Comparison of ENCODE assay signal across 30 mouse cellular contexts in the genomic region with DNA sequence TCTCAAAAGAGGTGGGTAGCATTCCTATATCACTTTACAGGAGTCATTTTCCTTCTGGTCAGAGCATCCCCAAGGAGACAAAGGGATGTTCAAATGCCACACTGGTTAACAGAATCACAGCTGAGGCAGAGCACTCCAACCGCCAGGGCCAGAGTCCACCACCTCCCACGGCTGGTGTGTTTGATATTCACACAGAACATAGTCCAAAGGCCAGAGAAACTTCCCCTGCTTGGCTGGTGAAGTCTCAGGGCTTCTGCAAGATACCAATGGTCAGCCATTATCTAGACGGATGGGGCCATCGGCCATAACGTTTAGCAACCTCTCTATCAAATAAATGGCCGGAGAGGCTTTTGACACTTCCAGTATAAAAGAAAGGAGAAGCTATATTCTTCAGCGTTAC.
DNase-seq lines count a peak whose midpoint lies in the region; ATAC-seq and TF ChIP-seq lines count a peak whose summit lies in the region.
"Had no signal": no experiment of that assay in that cellular context is flagged by ENCODE, and none has a peak within 500 bp of the region (broad histone marks: within the 10 kb centered on the region; RNA-seq: fewer than 3 reads in every experiment).

No protein-coding gene starts in this region.

- DNase-seq in kidney, adult 2 months = peak; percentile 88
- DNase-seq in kidney, postnatal 10 days = peak; percentile 10
- DNase-seq in kidney, postnatal 36 days = peak; percentile 52 to 74
- DNase-seq in liver, postnatal 0 days = peak; percentile 14
- no peak for DNase-seq in ovary, postnatal 14 days (ENCODE audit: low spot score)
- DNase-seq in urinary bladder, postnatal 36 days (ENCODE audit: low spot score in 2 of 2) = no peak
- DNase-seq: adrenal gland, postnatal 25 days; B cell, adult 2 months; cerebellum, adult 11-12 months; cerebellum, adult 9-11 months; embryo, embryonic 11 days; gastrocnemius, postnatal 25 days; heart, adult 18-20 months; heart, postnatal 10 days; layer of hippocampus, adult 9-11 months; lung, embryonic 14.5 days; lung, postnatal 14 days; midbrain, embryonic 14.5 days; retina, postnatal 1 day; right cerebral cortex, postnatal 14 days; spleen, adult 18-20 months; thymus, postnatal 14 days had no signal

- H3K27me3 ChIP-seq in kidney, adult 2 months (replicated peaks; ENCODE audit: control insufficient read depth, insufficient read depth, low read length) = no peaks in the 10 kb centered on the region
- no peaks in the 10 kb centered on the region for H3K27me3 ChIP-seq in kidney, embryonic 16.5 days (ENCODE audit: insufficient read depth, low read length)
- H3K27me3 ChIP-seq in liver, postnatal 0 days (ENCODE audit: insufficient read depth, low read length) = no peaks in the 10 kb centered on the region
- H3K27me3 ChIP-seq: embryonic facial prominence, embryonic 12.5 days; forebrain, embryonic 15.5 days; heart, embryonic 13.5 days; intestine, embryonic 15.5 days; limb, embryonic 13.5 days had no signal

- no peak overlapping the region for H3K27ac ChIP-seq in kidney, adult 2 months (ENCODE audit: insufficient read depth, low read depth, low read length)
- no peak overlapping the region for H3K27ac ChIP-seq in kidney, embryonic 16.5 days (ENCODE audit: low read length)
- no peak overlapping the region for H3K27ac ChIP-seq in liver, postnatal 0 days (ENCODE audit: low read depth)
- H3K27ac ChIP-seq: embryonic facial prominence, embryonic 12.5 days; forebrain, embryonic 15.5 days; heart, embryonic 13.5 days; hindbrain, embryonic 10.5 days; hindbrain, postnatal 0 days; intestine, embryonic 15.5 days; limb, embryonic 13.5 days had no signal

- no peaks in the 10 kb centered on the region for H3K36me3 ChIP-seq in kidney, adult 2 months (ENCODE audit: control insufficient read depth, insufficient read depth, low read length)
- no peaks in the 10 kb centered on the region for H3K36me3 ChIP-seq in kidney, embryonic 16.5 days (ENCODE audit: insufficient read depth, low read length)
- no peaks in the 10 kb centered on the region for H3K36me3 ChIP-seq in liver, postnatal 0 days (replicated peaks; ENCODE audit: insufficient read depth, low read length)
- H3K36me3 ChIP-seq: embryonic facial prominence, embryonic 12.5 days; forebrain, embryonic 15.5 days; heart, embryonic 13.5 days; hindbrain, embryonic 10.5 days; intestine, embryonic 15.5 days; limb, embryonic 13.5 days had no signal

- H3K4me3 ChIP-seq in kidney, adult 2 months (ENCODE audit: insufficient read depth, low read depth, low read length) = no peak overlapping the region
- H3K4me3 ChIP-seq in kidney, embryonic 16.5 days (ENCODE audit: low read length) = no peak overlapping the region
- H3K4me3 ChIP-seq in liver, postnatal 0 days (ENCODE audit: low read depth, low read length) = no peak overlapping the region
- H3K4me3 ChIP-seq: embryonic facial prominence, embryonic 12.5 days; forebrain, embryonic 15.5 days; heart, embryonic 13.5 days; hindbrain, embryonic 10.5 days; intestine, embryonic 15.5 days; limb, embryonic 13.5 days had no signal

- TF ChIP-seq EP300 in liver, postnatal 0 days (IDR thresholded peaks at IDR 0.05; ENCODE audit: low read depth) = no peak

- TF ChIP-seq CTCF in kidney, adult 2 months (conservative IDR thresholded peaks at IDR 0.05; ENCODE audit: insufficient read depth, insufficient read length, low read depth, low read length) = no peak
- no peak for TF ChIP-seq CTCF in liver, postnatal 0 days (IDR thresholded peaks at IDR 0.05; ENCODE audit: low read depth)

- no peaks in the 10 kb centered on the region for H3K9me3 ChIP-seq in kidney, embryonic 16.5 days (ENCODE audit: low read length)
- no peaks in the 10 kb centered on the region for H3K9me3 ChIP-seq in liver, postnatal 0 days (ENCODE audit: low read length)
- H3K9me3 ChIP-seq: embryonic facial prominence, embryonic 12.5 days; forebrain, embryonic 15.5 days; heart, embryonic 13.5 days; hindbrain, embryonic 10.5 days; intestine, embryonic 15.5 days; limb, embryonic 13.5 days had no signal

- ATAC-seq in kidney, embryonic 16.5 days (ENCODE audit: low FRiP score, low TSS enrichment) = no peak
- ATAC-seq in liver, postnatal 0 days = no peak; the same call in 1 of the 2 replicates
- ATAC-seq: forebrain, embryonic 15.5 days; hindbrain, postnatal 0 days; intestine, embryonic 15.5 days had no signal

- no peak overlapping the region for H3K9ac ChIP-seq in kidney, embryonic 16.5 days (replicated peaks; ENCODE audit: low read length)
- H3K9ac ChIP-seq in liver, postnatal 0 days (replicated peaks) = no peak overlapping the region
- H3K9ac ChIP-seq: embryonic facial prominence, embryonic 12.5 days; forebrain, embryonic 15.5 days; heart, embryonic 13.5 days; intestine, embryonic 15.5 days; limb, embryonic 13.5 days; lung, embryonic 14.5 days had no signal

- no peak for TF ChIP-seq POLR2A in kidney, adult 2 months (IDR thresholded peaks at IDR 0.05; ENCODE audit: low read depth, low read length)

- no peak overlapping the region for H3K4me2 ChIP-seq in kidney, embryonic 16.5 days (replicated peaks; ENCODE audit: low read depth, low read length)
- H3K4me2 ChIP-seq in liver, postnatal 0 days (ENCODE audit: low read depth, low read length) = no peak overlapping the region
- H3K4me2 ChIP-seq: embryonic facial prominence, embryonic 12.5 days; forebrain, embryonic 15.5 days; heart, embryonic 13.5 days; intestine, embryonic 15.5 days; limb, embryonic 13.5 days; lung, embryonic 14.5 days had no signal

- H3K4me1 ChIP-seq in kidney, adult 2 months (ENCODE audit: control insufficient read depth, insufficient read depth, low read length) = no peaks in the 10 kb centered on the region
- no peaks in the 10 kb centered on the region for H3K4me1 ChIP-seq in kidney, embryonic 16.5 days (ENCODE audit: insufficient read depth, low read length)
- no peaks in the 10 kb centered on the region; the same call in 1 of the 2 replicates for H3K4me1 ChIP-seq in liver, postnatal 0 days (ENCODE audit: insufficient read depth)
- H3K4me1 ChIP-seq: embryonic facial prominence, embryonic 12.5 days; forebrain, embryonic 15.5 days; heart, embryonic 13.5 days; hindbrain, embryonic 10.5 days; intestine, embryonic 15.5 days; limb, embryonic 13.5 days had no signal

- 56% methylated on average over 7 of the region's 7 CpGs for WGBS in kidney, adult 2 months
- WGBS in kidney, embryonic 16.5 days = 64% methylated on average over 7 of the region's 7 CpGs
- 54% methylated on average over 7 of the region's 7 CpGs for WGBS in liver, postnatal 0 days (ENCODE audit: insufficient replicate concordance)

Comparison
In these comparisons a context has a peak if more than half of its experiments do, and no peak if none do; other contexts are left out.
1. DNase-seq: peak in kidney, adult 2 months (single experiment), kidney, postnatal 10 days (single experiment), kidney, postnatal 36 days (2 of 2) and liver, postnatal 0 days (single experiment); none in ovary, postnatal 14 days (single experiment) and urinary bladder, postnatal 36 days (0 of 2).